Mouse (Mus musculus) kidney, postnatal 36 days (tissue): Measurements from ENCODE around the gene Gm21812.
"Not testable (repeated sequence)": the region's sequence is repeated elsewhere in the genome, so short reads cannot be mapped to it uniquely, and the experiment has no call there.

ENCODE experiments used
- DNase-seq, 2 experiments: peaks; one replicate each; pipeline ENCODE4 v3.0.0; 2021 to 2022; ENCODE audit warnings: mixed read lengths in 2 of 2

The Gm21812 gene

DNA sequence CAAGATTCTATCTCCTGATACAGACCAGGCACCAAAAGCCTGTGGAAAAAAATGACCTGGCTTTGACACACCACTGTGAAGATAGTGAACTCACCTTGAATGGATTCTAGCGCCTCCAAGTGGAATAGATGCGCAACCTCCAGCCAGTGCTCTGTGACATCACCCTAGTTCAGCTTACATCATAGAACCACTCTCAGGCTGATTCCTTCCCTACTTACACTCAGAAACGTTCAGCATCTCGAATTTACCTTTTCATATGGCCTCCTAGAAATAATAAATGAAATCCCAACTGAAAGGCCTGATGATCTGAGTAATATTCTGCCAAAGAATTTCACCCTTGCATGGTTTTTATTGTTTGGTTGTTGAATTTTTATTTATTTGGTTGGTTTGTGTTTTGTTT, at the start of gene Gm21812:
Gene Gm21812 (minus strand): TSS at position 101 of the 400 bp plus-strand sequence.
- DNase-seq, result not testable (repeated sequence)
